In genomic region chr5:110723543-110723942, GRCm38 (mm10) we compare ENCODE assay signal across 24 mouse cellular contexts.
"Had no signal": no experiment of that assay in that cellular context is flagged by ENCODE, and none has a peak within 500 bp of the region (broad histone marks: within the 10 kb centered on the region; RNA-seq: fewer than 3 reads in every experiment).

No protein-coding gene starts in this region.

- H3K4me2 ChIP-seq: heart, embryonic 13.5 days; heart, embryonic 15.5 days; hindbrain, embryonic 13.5 days; hindbrain, embryonic 15.5 days; kidney, embryonic 15.5 days; limb, embryonic 13.5 days; limb, embryonic 15.5 days had no signal

- DNase-seq: forebrain, postnatal 0 days; gastrocnemius, postnatal 14 days; gastrocnemius, postnatal 36 days; heart, adult 18-20 months; heart, postnatal 14 days; heart, postnatal 36 days; kidney, adult 11 months; kidney, adult 2 months; kidney, adult 9 months; kidney, postnatal 14 days; kidney, postnatal 36 days; layer of hippocampus, adult 9-11 months; layer of hippocampus, postnatal 36 days; left cerebral cortex, postnatal 4 days had no signal

- H3K4me1 ChIP-seq: heart, embryonic 13.5 days; heart, embryonic 15.5 days; hindbrain, embryonic 13.5 days; hindbrain, embryonic 15.5 days; kidney, embryonic 15.5 days; limb, embryonic 13.5 days; limb, embryonic 15.5 days had no signal

- H3K27ac ChIP-seq: heart, embryonic 13.5 days; heart, embryonic 15.5 days; hindbrain, embryonic 13.5 days; hindbrain, embryonic 15.5 days; hindbrain, postnatal 0 days; kidney, embryonic 15.5 days; kidney, postnatal 0 days; limb, embryonic 13.5 days; limb, embryonic 15.5 days had no signal

- H3K4me3 ChIP-seq: heart, embryonic 13.5 days; heart, embryonic 15.5 days; hindbrain, embryonic 13.5 days; hindbrain, embryonic 15.5 days; kidney, embryonic 15.5 days; limb, embryonic 13.5 days; limb, embryonic 15.5 days had no signal

- H3K27me3 ChIP-seq: heart, embryonic 13.5 days; heart, embryonic 15.5 days; hindbrain, embryonic 13.5 days; hindbrain, embryonic 15.5 days; kidney, embryonic 15.5 days; limb, embryonic 13.5 days; limb, embryonic 15.5 days had no signal

- H3K9me3 ChIP-seq: heart, embryonic 13.5 days; heart, embryonic 15.5 days; hindbrain, embryonic 13.5 days; hindbrain, embryonic 15.5 days; kidney, embryonic 15.5 days; limb, embryonic 13.5 days; limb, embryonic 15.5 days had no signal

- H3K9ac ChIP-seq: forebrain, postnatal 0 days; heart, embryonic 13.5 days; heart, embryonic 15.5 days; hindbrain, embryonic 13.5 days; hindbrain, embryonic 15.5 days; kidney, embryonic 15.5 days; limb, embryonic 13.5 days; limb, embryonic 15.5 days had no signal

- ATAC-seq: forebrain, postnatal 0 days; hindbrain, postnatal 0 days; intestine, embryonic 16.5 days had no signal
